Mouse (Mus musculus) c-Kit-positive CD71-positive TER-119-negative erythroid progenitor cells, embryonic 14.5 days (primary cell): ENCODE measurements around the gene Pogk.
A peak's percentile ranks its signal among the peaks of the same experiment; 100 is the strongest.

ENCODE experiments used
- DNase-seq: peaks from one replicate; pipeline ENCODE4 v3.0.0-alpha.2; 2013; ENCODE audit warnings: low read depth

Pogk gene

DNA sequence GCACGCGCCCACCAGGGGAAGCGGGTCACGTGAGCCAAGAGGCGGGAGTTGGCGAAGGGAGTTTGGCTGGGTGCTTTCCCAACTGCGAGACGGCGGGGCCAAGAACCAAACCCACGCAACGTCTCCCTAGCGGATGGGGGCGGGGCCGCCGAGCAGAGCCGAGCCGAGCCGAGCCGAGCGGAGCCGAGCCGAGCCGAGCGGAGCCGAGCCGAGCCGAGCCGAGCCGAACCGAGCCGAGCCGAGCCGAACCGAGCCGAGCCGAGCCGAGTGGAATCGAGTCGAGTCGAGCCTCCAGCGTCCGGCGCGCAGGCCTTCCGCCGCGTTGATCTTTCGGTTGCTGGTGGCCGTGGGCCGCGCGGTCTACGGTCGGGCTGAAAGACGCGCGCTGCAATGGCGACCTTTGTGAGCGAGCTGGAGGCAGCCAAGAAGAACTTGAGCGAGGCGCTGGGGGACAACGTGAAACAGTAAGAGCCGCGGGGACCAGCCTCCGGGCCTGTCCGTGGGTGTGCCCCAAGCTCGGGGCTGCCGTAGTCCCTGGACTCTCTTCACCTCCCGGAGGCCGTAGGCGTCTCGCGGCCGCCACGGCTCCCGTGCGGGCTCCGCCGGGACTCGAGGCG, 30.5 kb downstream of the Pogk start, which contains the start of gene Tada1:
Gene Tada1 (plus strand): TSS at position 85 of the 617 bp plus-strand sequence.
- peak; percentile 66 for DNase-seq

DNA sequence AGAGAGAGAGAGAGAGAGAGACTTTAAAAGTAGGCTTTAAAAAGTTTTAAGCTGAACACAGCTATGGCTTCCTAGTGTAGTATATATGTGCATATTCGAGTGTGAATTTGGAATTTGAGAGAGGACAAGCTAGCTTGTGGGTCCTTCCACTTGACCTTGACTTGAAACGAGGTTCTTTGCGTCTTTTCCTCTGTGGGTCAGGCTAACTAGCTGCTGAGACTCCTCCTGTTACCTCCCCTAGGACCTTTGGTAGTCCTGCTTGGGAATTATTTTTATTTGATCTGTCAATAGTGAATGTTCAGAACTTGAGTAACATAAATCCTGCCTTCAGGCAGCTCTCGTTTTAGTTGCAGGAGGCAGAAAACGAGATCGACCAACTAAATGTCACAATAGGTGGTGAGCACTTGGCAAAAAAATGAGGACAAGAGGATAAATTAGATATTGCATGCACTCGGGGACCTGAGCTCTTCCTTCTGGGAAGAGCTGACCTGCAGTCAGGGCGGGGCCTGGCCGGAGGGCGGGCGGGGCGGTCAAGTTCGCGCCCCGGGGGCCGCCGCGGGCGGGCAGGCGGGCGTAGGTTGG, 31.1 kb downstream of the Pogk start:
- peak; percentile 17 for DNase-seq

DNA sequence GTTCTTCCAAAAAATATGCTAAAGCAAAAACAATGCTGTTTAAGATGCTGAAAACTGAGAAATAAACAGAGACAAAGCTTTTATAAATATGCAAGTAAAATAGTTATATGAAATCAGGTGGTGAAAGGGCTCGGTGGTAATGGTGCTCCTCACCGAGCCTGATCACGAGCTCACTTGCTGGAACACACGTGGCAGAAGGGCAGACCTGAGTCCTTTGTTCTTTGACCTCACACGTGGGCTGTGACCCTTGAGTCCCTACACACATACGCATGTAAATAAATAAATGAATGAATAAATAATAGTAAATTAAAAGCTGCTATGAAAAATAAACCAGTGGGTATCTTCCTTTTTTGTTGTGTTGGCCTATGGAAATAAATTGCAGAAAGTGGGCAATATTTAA, 32.5 kb downstream of the Pogk start:
- no peak for DNase-seq

DNA sequence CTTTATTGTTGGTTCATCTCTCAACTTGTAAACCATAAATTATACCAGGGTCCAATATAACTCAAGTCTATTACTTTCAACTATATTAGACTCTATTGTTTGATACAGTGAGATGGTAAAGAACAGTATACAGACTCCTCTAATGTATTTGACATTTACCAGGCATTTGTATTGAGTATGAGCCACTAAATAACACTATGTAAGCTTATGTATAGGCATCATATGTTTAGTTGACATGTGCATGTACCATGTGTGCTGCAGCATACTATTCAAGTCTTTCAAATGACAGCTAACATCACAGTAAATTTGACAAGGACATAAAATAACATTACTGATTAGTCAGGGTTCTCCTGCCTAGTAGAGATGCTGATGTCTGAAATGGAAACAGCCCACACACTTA, 46.5 kb downstream of the Pogk start:
- DNase-seq, result no peak

DNA sequence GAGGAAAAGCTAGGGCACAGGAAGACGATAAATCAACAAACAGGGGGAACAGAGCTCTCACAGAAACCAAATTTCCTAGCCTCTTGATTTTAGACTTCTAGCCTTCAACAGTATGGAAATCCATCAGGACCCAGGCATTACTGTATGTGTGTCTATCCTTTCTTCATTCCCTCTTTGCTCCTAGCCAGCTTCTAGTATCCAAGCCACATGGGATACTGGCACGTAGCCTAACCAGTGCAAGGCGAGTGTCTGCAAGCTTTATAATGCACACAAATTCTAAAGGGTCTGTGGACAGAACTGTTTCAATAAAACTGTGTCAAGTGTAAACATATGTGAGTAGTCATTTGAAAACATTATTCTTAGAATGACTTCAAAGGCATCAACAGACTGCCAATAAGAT, 47.0 kb downstream of the Pogk start:
- no peak for DNase-seq

- DNase-seq, result no peak
These were observed 47.8 kb downstream of the Pogk start for GRCm38 (mm10) chr1:166361842-166362241.

GRCm38 (mm10) chr1:166360896-166361295, 48.8 kb downstream of the Pogk start:
- no peak for DNase-seq

DNA sequence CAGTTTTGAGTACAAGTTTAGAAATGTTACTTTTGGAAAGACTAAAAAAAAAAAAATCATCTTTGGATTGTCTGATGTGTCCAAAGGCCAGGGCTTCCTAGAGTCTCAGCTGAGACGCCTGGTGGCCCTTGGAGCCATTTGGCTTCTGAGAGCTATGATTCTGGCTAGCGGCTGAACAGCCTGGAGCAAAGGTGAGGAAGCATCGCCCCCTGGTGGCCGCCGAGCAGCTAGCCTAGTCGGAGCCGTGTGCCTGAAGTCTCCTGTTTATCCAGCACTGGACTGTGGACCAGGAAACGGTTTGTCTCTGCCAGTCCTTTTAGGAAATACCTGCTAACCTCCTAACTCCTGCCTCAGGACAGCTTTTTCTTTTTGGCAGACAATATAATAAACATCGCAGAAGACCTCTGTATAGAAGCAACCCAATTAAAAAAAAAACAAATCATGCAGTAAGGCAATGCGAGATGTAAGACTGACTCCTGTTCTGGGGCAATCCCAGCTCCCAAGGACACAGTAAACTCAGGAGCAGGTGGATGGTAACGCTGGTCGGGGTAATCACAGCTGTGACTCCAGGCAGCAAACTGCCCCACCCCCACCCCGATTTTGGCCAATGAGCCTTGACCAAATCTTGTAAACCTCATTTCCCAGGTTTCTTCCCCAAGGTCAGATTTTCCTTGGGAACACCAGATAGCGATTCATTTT, 49.4 kb downstream of the Pogk start:
- no peak for DNase-seq

DNA sequence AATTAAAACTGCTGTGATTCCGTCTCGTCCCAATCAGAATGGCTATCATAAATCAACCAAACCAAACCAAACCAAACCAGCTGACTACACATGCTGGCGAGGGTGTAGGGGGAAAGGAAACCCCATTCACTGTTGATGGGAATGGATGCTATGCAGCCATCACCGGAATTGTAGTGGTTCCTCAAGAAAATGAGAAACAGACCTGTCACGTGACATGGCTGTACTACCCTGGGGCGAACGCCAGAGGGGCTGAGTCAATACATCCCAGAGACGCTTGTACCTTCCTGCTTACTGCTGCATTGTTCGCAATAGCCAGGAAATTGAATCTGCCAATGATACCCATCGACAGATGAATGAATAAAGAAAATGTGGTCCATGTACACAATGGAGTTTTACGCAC, 59.9 kb downstream of the Pogk start:
- DNase-seq, result no peak

DNA sequence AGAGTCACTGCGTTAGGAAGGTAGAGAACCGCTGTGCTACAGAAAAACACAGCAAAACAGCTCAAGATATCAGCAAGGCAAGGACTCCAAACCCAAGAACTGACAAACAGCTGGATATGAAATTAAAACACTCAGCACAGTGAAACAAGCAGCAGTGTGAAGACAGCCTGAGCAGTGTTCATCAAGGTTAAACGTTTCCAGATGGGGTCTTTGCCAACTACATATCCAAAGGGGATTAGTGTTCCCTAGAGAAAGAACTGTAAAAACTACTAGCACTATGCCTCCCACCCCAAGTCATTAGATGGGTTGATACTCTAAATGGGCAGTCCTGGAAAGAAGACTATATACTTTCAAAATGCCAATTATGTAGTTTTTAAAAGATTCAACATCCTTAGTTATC, 60.3 kb downstream of the Pogk start:
- DNase-seq, result no peak

DNA sequence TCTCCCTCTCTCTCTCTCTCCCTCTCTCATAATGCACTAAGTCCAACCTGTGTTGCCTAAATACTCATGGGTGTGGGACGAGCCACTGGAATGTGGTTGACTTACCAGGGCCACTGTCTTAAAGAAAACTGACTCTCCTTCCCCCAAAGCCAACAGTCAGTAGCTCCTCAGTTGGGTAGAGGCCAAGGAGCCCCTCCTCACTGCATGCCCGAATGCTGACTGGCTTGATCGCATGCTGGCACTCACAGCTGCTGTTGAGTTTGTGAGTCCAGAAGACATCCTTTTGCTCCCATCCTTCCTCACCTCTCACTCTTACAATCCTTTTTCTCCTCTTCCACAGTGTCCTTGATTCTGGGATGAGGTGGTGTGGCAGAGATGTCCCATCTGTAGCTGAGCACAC, 62.8 kb downstream of the Pogk start:
- DNase-seq, result no peak

DNA sequence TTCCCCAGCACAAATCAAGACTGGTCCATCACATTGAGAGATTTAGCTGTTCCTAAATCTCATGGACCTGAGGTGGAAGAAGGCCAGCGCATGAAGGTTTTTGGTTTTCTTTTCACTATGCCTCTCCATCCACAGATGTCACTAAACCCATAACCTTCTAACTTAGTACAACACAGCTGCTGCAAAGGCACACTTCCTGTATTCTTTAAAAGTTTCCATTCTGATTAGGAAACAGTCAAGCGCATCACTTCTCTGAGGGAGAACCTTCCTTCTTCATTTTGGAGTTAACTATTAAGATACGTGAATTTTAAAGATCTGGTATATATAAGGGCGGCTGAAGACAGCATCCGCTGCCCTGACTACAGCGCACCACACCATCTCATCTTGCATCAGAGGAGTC, 64.1 kb downstream of the Pogk start:
- no peak for DNase-seq

GRCm38 (mm10) chr1:166344300-166345077, 65.2 kb downstream of the Pogk start:
- DNase-seq, result no peak

GRCm38 (mm10) chr1:166343586-166343985, 66.1 kb downstream of the Pogk start:
- DNase-seq, result no peak

DNA sequence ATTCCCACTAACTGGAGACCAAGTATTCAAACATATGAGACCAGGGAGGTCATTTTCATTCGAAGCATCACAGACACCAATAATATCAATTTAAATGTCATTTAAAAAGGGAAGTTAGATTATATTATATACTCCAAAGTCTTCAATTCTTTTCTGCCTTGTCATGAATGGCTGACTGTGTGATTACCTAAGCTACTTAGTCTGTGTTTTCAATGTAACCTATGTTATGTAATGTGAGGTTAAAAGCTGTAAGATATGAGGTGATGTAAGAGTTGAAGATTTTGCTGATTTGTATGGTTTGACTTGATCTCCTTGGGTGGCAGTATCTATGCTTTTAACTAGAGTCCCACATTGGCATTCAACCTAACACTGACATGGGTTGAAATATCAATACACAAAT, 67.1 kb downstream of the Pogk start:
- DNase-seq, result no peak

- no peak for DNase-seq
These were observed 67.6 kb downstream of the Pogk start for GRCm38 (mm10) chr1:166342060-166342459.

- no peak for DNase-seq
These were observed 70.6 kb downstream of the Pogk start for GRCm38 (mm10) chr1:166339110-166339509.
